Mouse (Mus musculus): Measurements from ENCODE around the gene Fars2. TPM values are rescaled to one million over a fixed set of nuclear protein-coding genes. Genes with fewer than 3 reads are reported as not detected.

The Fars2 gene
- polyA plus RNA-seq, 1 experiment from 2014 or later: 26.7 TPM

DNA sequence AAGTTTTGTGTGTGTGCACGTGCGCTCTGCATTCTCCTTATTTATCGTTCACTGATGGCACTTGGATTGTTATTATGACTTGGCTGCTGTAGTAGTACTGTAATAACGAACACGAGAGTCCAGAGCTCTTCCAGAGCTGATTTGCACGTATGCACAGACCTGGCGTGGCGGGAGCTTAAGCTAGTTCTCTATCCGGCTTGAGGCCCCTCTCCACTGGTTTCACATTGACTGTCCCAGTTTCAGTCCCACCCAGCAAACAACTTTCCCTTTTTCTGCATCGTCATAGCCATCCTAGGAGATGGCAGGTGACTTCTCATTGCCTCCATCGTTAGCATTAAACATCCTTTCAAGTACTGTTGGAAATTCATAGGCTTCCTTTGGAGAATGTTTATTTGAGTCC lies 252.2 kb downstream of the Fars2 start:
- Histone ChIP-seq H3K4me2 (ENCODE audit: low read depth, low read length) (no peak overlapping the region), H3K36me3 (ENCODE audit: control insufficient read depth, insufficient read depth, low read length) (no peaks in the 10 kb centered on the region), H3K9me3 (ENCODE audit: control insufficient read depth, low read length) (no peaks in the 10 kb centered on the region), H3K4me3 (ENCODE audit: low read depth, low read length) (no peak overlapping the region), H3K27me3 (ENCODE audit: control insufficient read depth, insufficient read depth, low read length) (no peaks in the 10 kb centered on the region), H3K27ac (ENCODE audit: low read depth, low read length) (no peak overlapping the region), H3K4me1 (ENCODE audit: control insufficient read depth, insufficient read depth, low read length) (no peaks in the 10 kb centered on the region), H3K9ac (replicated peaks; ENCODE audit: low read depth, low read length) (no peak overlapping the region)
- no peak for ATAC-seq (ENCODE audit: low read depth)
- 73% methylated on average over 11 of the region's 11 CpGs for WGBS

DNA sequence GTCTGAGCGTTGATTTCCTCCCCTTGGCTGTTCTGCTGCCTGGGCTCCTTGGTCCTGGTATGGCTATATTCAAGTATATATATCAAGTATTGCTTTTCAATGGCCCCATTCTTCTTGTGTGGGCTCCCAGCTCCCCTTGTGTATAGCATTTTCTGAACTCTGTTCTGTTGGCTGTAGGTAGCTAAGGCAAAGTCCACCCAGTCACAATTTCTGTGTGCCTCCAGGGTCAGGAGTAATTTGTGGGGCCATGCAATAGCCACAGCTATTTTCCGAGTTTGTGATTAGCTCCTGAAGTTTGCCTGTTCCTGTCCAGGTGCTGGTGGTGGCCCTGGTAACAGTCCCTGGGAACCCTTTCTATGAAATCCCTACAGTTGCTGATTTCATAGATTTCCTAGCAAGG lies 266.0 kb downstream of the Fars2 start:
- WGBS: 75% methylated on average over 2 of the region's 2 CpGs
- no peak overlapping the region for H3K4me2 ChIP-seq (ENCODE audit: low read depth, low read length)
- H3K36me3 ChIP-seq (ENCODE audit: control insufficient read depth, insufficient read depth, low read length): no peaks in the 10 kb centered on the region
- no peak for ATAC-seq (ENCODE audit: low read depth)
- H3K27ac ChIP-seq (ENCODE audit: low read depth, low read length): no peak overlapping the region
- no peak overlapping the region for H3K4me3 ChIP-seq (ENCODE audit: low read depth, low read length)
- H3K27me3 ChIP-seq (ENCODE audit: control insufficient read depth, insufficient read depth, low read length): no peaks in the 10 kb centered on the region
- no peaks in the 10 kb centered on the region for H3K9me3 ChIP-seq (ENCODE audit: control insufficient read depth, low read length)
- no peaks in the 10 kb centered on the region for H3K4me1 ChIP-seq (ENCODE audit: control insufficient read depth, insufficient read depth, low read length)
- no peak overlapping the region for H3K9ac ChIP-seq (replicated peaks; ENCODE audit: low read depth, low read length)

DNA sequence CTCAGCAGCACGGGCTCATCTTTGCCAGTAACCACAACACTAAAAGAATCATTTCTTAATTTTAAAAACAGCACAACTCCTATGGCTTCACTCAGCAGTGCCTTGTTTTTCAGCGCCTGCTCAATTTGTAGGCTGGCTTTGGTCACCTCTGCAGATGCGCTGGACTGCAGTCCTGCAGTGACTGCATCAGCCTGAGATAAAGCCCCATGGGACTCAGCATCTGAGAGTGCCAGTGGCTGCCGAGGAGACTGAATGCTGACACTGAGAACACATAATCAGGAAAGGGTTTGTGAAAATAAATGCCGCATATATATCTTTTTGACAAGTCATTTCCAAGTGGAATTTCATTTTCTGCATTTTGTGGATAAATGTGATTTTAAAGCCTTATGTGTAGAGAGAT lies 268.9 kb downstream of the Fars2 start:
- Histone ChIP-seq H3K27ac (ENCODE audit: low read depth, low read length) (no peak overlapping the region; the same call in 1 of the 2 replicates), H3K4me2 (ENCODE audit: low read depth, low read length) (no peak overlapping the region), H3K9ac (replicated peaks; ENCODE audit: low read depth, low read length) (no peak overlapping the region), H3K36me3 (ENCODE audit: control insufficient read depth, insufficient read depth, low read length) (no peaks in the 10 kb centered on the region), H3K4me1 (ENCODE audit: control insufficient read depth, insufficient read depth, low read length) (no peaks in the 10 kb centered on the region), H3K27me3 (ENCODE audit: control insufficient read depth, insufficient read depth, low read length) (no peaks in the 10 kb centered on the region), H3K4me3 (ENCODE audit: low read depth, low read length) (no peak overlapping the region), H3K9me3 (ENCODE audit: control insufficient read depth, low read length) (no peaks in the 10 kb centered on the region)
- no peak for ATAC-seq (ENCODE audit: low read depth)
- 65% methylated on average over 5 of the region's 5 CpGs for WGBS

DNA sequence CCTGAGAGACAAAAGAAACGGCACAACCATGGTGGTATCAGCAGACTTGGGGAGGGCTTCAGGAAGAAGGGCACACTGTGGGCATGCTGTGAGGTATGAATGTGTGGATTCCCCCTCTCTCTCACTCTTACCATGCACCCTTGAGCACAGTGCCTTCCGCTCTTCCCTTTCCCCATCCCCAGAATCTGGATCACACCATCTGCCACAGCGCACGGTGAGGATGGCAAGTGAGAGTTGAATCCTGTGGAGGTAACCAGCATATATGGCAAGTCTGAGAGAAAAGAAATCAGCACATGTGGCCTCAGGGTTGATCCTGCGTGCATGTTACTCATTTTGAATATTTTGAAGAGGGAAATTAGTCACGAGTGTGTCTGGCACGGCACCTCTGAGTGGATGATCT lies 274.7 kb downstream of the Fars2 start:
- WGBS: 88% methylated on average over 7 of the region's 7 CpGs
- Histone ChIP-seq H3K36me3 (ENCODE audit: control insufficient read depth, insufficient read depth, low read length) (no peaks in the 10 kb centered on the region), H3K9ac (replicated peaks; ENCODE audit: low read depth, low read length) (no peak overlapping the region), H3K27ac (ENCODE audit: low read depth, low read length) (no peak overlapping the region), H3K4me1 (ENCODE audit: control insufficient read depth, insufficient read depth, low read length) (no peaks in the 10 kb centered on the region), H3K9me3 (ENCODE audit: control insufficient read depth, low read length) (no peaks in the 10 kb centered on the region), H3K4me3 (ENCODE audit: low read depth, low read length) (no peak overlapping the region), H3K27me3 (ENCODE audit: control insufficient read depth, insufficient read depth, low read length) (no peaks in the 10 kb centered on the region), H3K4me2 (ENCODE audit: low read depth, low read length) (no peak overlapping the region)
- no peak for ATAC-seq (ENCODE audit: low read depth)

DNA sequence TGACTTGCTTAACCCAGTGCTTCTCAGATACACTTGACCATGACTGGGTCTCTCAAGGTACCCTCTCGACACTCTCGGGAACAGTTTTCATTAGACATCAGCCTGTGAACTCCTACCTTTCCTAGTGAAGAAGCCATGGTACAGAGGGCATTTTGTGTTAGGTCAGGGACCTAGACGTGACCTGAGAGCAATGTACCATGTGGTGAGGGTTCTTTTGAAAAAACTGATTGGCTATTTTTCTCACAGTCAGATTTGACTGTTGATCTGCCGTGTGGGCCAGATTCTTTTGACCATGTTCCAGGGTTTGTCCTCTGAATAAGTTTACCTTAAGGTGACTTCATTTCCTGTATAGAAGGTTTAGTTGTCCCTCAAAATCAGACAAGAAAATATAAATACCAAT lies 275.5 kb downstream of the Fars2 start:
- H3K27ac ChIP-seq (ENCODE audit: low read depth, low read length): no peak overlapping the region
- no peak overlapping the region for H3K9ac ChIP-seq (replicated peaks; ENCODE audit: low read depth, low read length)
- no peak for ATAC-seq (ENCODE audit: low read depth)
- no peaks in the 10 kb centered on the region for H3K36me3 ChIP-seq (ENCODE audit: control insufficient read depth, insufficient read depth, low read length)
- H3K9me3 ChIP-seq (ENCODE audit: control insufficient read depth, low read length): no peaks in the 10 kb centered on the region
- 87% methylated on average over 4 of the region's 4 CpGs for WGBS
- H3K4me1 ChIP-seq (ENCODE audit: control insufficient read depth, insufficient read depth, low read length): no peaks in the 10 kb centered on the region
- H3K4me2 ChIP-seq (ENCODE audit: low read depth, low read length): no peak overlapping the region
- no peak overlapping the region for H3K4me3 ChIP-seq (ENCODE audit: low read depth, low read length)
- H3K27me3 ChIP-seq (ENCODE audit: control insufficient read depth, insufficient read depth, low read length): no peaks in the 10 kb centered on the region

DNA sequence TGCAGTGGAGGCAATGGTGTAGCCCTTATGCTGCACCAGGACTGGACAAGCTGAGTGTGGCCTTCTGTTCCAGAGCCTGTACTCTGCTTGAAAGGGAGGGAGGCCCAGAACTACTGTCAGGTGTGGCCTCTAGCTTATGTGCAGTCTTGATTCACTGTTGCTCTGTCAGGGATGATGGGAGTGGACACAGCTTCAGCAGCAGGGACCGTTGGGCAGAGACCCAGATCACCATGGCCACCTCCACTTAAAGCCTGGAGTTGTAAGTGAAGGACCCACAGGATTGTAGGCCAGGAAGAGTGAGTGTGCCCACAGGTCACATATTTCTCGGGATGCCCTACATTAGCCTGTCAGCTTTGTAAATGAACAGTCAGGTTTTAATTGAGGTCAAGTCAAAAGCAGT lies 283.8 kb downstream of the Fars2 start:
- H3K27me3 ChIP-seq (ENCODE audit: control insufficient read depth, insufficient read depth, low read length): no peaks in the 10 kb centered on the region
- no peak for ATAC-seq (ENCODE audit: low read depth)
- WGBS: 86% methylated on average over 2 of the region's 2 CpGs
- no peaks in the 10 kb centered on the region for H3K36me3 ChIP-seq (ENCODE audit: control insufficient read depth, insufficient read depth, low read length)
- H3K27ac ChIP-seq (ENCODE audit: low read depth, low read length): no peak overlapping the region
- H3K9ac ChIP-seq (replicated peaks; ENCODE audit: low read depth, low read length): no peak overlapping the region
- no peak overlapping the region for H3K4me3 ChIP-seq (ENCODE audit: low read depth, low read length)
- H3K9me3 ChIP-seq (ENCODE audit: control insufficient read depth, low read length): no peaks in the 10 kb centered on the region
- H3K4me2 ChIP-seq (ENCODE audit: low read depth, low read length): no peak overlapping the region
- H3K4me1 ChIP-seq (ENCODE audit: control insufficient read depth, insufficient read depth, low read length): no peaks in the 10 kb centered on the region

DNA sequence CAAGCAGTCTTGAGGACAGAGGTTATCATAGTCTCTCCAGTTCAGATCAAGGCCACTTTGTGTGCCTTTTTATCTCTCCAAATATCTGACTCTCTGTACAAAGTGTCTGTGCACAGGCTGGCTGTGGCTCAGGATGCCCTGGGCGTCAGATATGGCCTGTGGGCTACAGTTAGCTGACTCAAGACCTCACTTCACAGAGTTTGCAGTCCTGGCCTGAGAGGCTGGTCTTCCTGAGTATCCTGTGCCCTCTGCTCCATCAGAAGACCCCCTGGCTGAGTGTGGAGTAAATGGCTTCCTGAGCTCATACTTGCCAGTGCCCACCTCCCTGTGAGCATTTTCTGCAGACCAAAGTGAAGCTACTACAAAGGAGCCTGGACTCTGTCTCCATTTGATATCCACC lies 296.1 kb downstream of the Fars2 start:
- Histone ChIP-seq H3K4me1 (ENCODE audit: control insufficient read depth, insufficient read depth, low read length) (no peaks in the 10 kb centered on the region), H3K4me2 (ENCODE audit: low read depth, low read length) (no peak overlapping the region), H3K27ac (ENCODE audit: low read depth, low read length) (no peak overlapping the region), H3K9ac (replicated peaks; ENCODE audit: low read depth, low read length) (no peak overlapping the region), H3K27me3 (ENCODE audit: control insufficient read depth, insufficient read depth, low read length) (no peaks in the 10 kb centered on the region), H3K4me3 (ENCODE audit: low read depth, low read length) (no peak overlapping the region), H3K9me3 (ENCODE audit: control insufficient read depth, low read length) (no peaks in the 10 kb centered on the region), H3K36me3 (ENCODE audit: control insufficient read depth, insufficient read depth, low read length) (no peaks in the 10 kb centered on the region)
- ATAC-seq (ENCODE audit: low read depth): no peak
- 89% methylated on average over 1 of the region's 1 CpGs for WGBS

DNA sequence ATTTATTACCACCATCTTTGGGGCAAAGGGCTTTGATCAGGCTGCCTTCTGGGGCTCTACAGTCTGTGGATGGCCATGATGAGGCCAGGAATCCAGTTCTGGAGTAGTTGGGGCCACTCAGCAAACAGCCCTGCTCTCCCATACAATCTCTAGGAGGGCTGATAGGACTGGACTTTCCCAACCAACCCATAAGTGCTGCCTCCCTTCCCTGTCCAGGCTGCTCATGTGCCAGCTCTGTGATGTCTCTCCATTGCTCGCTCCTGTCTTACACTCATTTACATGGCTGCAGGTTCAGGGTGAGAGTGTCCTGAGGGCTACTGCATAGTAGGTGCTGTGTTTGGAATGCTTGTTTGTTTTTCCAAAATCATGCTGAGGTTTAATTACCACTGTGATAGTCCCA lies 298.0 kb downstream of the Fars2 start:
- Histone ChIP-seq H3K9me3 (ENCODE audit: control insufficient read depth, low read length) (no peaks in the 10 kb centered on the region), H3K4me2 (ENCODE audit: low read depth, low read length) (no peak overlapping the region), H3K36me3 (ENCODE audit: control insufficient read depth, insufficient read depth, low read length) (no peaks in the 10 kb centered on the region), H3K4me1 (ENCODE audit: control insufficient read depth, insufficient read depth, low read length) (no peaks in the 10 kb centered on the region), H3K9ac (replicated peaks; ENCODE audit: low read depth, low read length) (no peak overlapping the region), H3K27me3 (ENCODE audit: control insufficient read depth, insufficient read depth, low read length) (no peaks in the 10 kb centered on the region), H3K4me3 (ENCODE audit: low read depth, low read length) (no peak overlapping the region), H3K27ac (ENCODE audit: low read depth, low read length) (no peak overlapping the region)
- no peak for ATAC-seq (ENCODE audit: low read depth)
- 100% methylated on average over 1 of the region's 1 CpGs for WGBS

DNA sequence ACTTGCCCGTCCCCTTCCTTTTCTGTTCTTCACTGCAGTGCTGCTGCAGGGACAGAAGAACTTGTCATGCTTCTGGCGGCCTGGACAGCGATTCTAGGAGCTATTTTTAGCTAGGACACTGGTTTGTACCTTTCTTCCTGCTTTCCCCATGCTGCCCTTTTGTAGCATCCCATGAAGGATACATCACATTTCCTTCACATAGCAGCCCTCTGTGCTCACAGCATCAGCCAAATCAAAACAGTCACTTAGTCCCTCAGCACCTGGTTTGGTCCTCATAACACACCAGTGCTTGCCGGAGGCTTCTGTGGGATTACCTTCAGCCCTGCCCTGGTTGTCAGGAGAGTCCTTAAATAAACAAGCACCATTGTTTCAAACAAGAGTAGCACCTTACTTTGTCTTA lies 299.3 kb downstream of the Fars2 start:
- no peaks in the 10 kb centered on the region for H3K27me3 ChIP-seq (ENCODE audit: control insufficient read depth, insufficient read depth, low read length)

DNA sequence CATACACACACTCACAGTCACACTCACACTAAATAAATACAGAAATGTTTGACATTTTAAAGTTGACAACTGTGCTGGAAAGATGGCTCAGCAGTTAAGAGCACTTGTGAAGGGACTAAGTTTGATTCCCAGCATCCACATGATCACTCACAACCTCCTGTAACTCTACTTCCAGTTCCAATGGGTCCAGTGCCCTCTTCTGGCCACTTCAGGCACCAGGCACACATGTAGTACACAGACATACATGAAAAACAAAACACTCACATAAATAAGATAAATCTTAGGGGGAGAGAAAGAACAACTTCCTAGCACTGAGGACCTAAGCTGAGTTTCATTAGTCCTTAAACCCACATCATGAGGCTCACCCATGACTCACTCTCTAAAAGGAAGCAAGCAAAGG lies 302.1 kb downstream of the Fars2 start:
- H3K4me3 ChIP-seq (ENCODE audit: low read depth, low read length): no peak overlapping the region
- H3K27ac ChIP-seq (ENCODE audit: low read depth, low read length): no peak overlapping the region
- no peaks in the 10 kb centered on the region for H3K9me3 ChIP-seq (ENCODE audit: control insufficient read depth, low read length)
- H3K36me3 ChIP-seq (ENCODE audit: control insufficient read depth, insufficient read depth, low read length): no peaks in the 10 kb centered on the region
- ATAC-seq (ENCODE audit: low read depth): no peak
- no peaks in the 10 kb centered on the region for H3K27me3 ChIP-seq (ENCODE audit: control insufficient read depth, insufficient read depth, low read length)
- H3K4me1 ChIP-seq (ENCODE audit: control insufficient read depth, insufficient read depth, low read length): no peaks in the 10 kb centered on the region
- H3K9ac ChIP-seq (replicated peaks; ENCODE audit: low read depth, low read length): no peak overlapping the region
- H3K4me2 ChIP-seq (ENCODE audit: low read depth, low read length): no peak overlapping the region

More for the DNA sequence above, 299.3 kb downstream of the Fars2 start:
- no peak for ATAC-seq (ENCODE audit: low read depth)
- 76% methylated on average over 4 of the region's 4 CpGs for WGBS
- Histone ChIP-seq H3K9me3 (ENCODE audit: control insufficient read depth, low read length) (no peaks in the 10 kb centered on the region), H3K4me2 (ENCODE audit: low read depth, low read length) (no peak overlapping the region), H3K36me3 (ENCODE audit: control insufficient read depth, insufficient read depth, low read length) (no peaks in the 10 kb centered on the region), H3K27ac (ENCODE audit: low read depth, low read length) (no peak overlapping the region), H3K4me1 (ENCODE audit: control insufficient read depth, insufficient read depth, low read length) (no peaks in the 10 kb centered on the region), H3K9ac (replicated peaks; ENCODE audit: low read depth, low read length) (no peak overlapping the region), H3K4me3 (ENCODE audit: low read depth, low read length) (no peak overlapping the region)

Measured in neural tube, embryonic 14.5 days (tissue).